Mouse (Mus musculus) spleen, embryonic (tissue): Measurements from ENCODE around the gene Ppa2.

ENCODE experiments used
- CTCF ChIA-PET: fragments of 350-600 bp; sonication (Branson Sonifier 250); formaldehyde crosslinking; loops from one replicate; lab custom pipeline; 2022; lab: Charles Lee

Ppa2 gene

DNA sequence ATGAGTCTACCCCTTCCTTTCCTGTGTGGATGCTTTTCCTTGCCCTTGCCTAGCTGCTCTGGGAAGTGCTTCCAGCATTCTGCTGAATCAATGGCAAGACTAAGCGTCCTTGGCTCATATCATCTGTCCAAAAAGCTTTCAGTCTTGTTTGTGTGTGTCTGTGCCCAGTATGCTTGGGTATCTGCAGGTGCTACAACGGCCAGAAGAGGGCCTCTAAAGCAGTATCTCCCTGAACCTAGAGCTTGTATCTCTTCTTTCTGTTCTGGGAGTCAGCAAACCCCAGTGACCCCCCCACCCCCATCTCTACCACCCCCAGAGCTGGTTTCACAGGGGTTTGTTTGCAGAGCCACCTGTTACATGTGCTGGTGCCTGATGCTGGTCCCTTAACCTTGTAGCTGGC lies 19.5 kb downstream of the Ppa2 start:
- CTCF ChIA-PET, result interaction anchor here (1.3 kb wide), 1 partner anchor 19 kb away, joined by 3 read pairs; the partner anchor contains the start of gene Ppa2

- CTCF ChIA-PET, result interaction anchor here (0.6 to 1.4 kb wide), 5 partner anchors 9 to 214 kb away, joined by 3 to 11 read pairs (median 3); partner anchors contain the start of gene Tet2
Measured at GRCm38 (mm10) chr3:133331184-133331866, 21.4 kb downstream of the Ppa2 start.

DNA sequence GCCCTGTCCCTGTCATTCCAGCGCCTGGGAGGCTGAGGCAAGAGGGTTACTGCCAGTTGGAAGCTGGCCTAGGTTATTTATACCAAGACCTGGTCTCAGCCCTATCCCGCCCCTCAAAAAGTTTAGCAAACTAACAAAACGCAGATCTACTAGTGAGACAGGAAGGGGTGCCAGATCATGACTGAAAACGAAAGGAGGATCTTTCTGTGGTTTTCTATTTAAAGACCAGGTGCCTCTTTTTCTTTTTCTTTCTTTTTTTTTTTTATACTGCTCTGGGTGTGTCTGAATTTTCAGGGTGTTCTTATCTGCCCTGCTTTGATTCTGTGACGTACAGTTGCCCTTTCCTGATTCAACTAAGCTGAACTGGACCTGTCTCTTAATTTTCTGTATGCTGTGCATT lies 22.4 kb downstream of the Ppa2 start:
- CTCF ChIA-PET, result interaction anchor here (0.7 to 1.4 kb wide), 3 partner anchors 19 to 185 kb away, joined by 3 to 4 read pairs (median 3); no protein-coding TSS in a partner anchor

GRCm38 (mm10) chr3:133333267-133334170 lies 23.6 kb downstream of the Ppa2 start:
- CTCF ChIA-PET, result no interaction called here

DNA sequence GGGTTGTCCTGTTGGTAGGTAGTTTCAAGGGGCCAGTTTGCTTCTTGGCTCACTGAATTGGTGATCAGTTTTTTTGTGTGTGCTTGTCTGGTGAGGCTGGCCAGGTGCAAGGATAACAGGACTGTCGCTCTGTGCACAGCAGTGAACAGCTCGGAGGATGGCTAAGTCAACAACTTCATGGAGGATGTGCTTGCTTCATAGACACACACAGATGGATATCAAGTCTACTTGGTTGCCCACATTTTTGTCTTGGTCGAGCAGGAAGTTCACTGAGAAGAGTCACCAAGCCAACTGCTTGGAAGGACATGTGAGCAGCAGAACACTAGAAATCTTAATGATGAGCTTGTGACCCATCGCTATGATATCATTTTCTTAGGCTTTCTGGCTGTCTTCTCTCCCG lies 24.8 kb downstream of the Ppa2 start:
- CTCF ChIA-PET, result no interaction called here

DNA sequence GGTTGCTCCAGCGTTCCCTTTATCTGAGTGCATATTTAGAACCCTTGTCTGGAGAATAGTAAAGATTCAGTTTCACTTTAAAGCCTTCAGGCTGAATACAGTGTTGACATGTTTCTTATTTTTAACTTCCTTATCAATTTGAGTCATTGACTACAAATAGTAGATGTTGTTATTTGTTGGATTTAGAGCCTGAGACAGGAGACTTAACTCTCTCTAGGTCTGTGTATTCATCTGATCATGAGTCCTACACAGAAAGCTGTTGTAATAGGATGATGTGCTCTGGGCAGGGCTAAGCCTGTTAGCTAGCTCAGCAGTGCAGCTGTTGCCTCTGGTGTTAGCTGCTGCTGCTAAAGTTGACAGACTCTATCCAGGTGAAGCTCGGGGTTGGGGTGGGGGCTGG lies 25.3 kb downstream of the Ppa2 start:
- CTCF ChIA-PET, result interaction anchor here (0.7 kb wide), 2 partner anchors 156 to 239 kb away, joined by 3 to 8 read pairs; no protein-coding TSS in a partner anchor

DNA sequence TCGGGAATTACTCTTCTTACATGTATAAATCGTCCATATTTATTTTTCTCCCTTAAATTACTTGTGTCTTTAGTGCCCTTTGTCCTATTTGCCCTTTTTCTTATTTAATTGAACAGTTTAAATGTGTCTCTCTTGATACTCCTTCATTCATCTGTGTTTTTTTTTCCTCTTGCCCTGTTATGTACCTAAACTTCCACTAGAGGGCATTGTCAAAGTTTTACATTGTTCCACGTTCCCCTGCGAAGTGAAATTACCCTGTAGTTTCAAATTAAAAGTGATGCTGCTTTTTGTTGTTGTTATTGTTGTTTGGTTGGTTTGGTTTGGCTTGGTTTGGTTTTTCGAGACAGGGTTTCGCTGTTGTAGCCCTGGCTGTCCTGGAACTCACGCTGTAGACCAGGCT lies 26.5 kb downstream of the Ppa2 start:
- CTCF ChIA-PET, result no interaction called here

GRCm38 (mm10) chr3:133338851-133339356 lies 29.0 kb downstream of the Ppa2 start:
- CTCF ChIA-PET, result no interaction called here

- CTCF ChIA-PET, result no interaction called here
Measured at GRCm38 (mm10) chr3:133339411-133339823, 29.5 kb downstream of the Ppa2 start.

GRCm38 (mm10) chr3:133341106-133341505 lies 31.2 kb downstream of the Ppa2 start:
- CTCF ChIA-PET, result interaction anchor here (0.9 kb wide), 1 partner anchor 11 kb away, joined by 3 read pairs; no protein-coding TSS in a partner anchor

DNA sequence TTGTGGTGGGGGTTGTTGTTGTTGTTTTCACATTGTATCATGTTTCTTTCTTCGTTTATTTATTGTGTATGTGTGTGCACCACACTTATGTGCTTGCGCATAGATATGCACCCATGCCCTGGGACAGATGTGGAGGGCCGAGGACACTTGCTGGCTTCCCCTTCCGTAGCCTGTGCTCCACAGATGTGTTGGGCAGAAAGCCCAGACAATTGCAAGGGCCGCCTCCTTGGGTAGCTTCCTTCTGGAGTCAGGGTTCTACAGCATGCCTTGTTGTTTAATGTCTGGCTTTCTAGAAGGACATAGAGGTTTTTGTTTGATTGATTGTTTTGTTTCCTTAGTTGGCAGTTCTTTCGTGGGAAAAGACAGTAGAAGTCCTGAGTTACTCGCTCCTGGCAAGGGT lies 37.6 kb downstream of the Ppa2 start:
- CTCF ChIA-PET, result no interaction called here

DNA sequence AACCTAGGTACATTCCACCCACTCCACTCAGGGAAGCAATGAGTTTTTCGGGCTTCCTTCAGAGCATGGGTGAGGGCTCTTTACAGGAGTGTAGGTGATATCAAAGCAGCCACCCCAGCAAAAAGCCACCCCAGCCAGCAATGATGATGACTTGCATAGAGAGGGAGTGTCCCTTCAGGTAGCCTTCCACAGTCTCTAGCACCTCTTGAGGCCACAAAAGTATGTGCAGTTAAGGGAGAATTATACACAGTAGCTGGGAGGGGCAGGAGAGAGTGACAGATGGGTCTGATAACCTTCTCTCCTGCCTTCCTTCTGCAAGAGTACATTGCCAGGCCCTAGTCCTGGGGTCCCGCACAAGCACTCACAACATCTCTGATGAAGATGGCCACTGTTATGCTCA lies 38.9 kb downstream of the Ppa2 start:
- CTCF ChIA-PET, result no interaction called here

DNA sequence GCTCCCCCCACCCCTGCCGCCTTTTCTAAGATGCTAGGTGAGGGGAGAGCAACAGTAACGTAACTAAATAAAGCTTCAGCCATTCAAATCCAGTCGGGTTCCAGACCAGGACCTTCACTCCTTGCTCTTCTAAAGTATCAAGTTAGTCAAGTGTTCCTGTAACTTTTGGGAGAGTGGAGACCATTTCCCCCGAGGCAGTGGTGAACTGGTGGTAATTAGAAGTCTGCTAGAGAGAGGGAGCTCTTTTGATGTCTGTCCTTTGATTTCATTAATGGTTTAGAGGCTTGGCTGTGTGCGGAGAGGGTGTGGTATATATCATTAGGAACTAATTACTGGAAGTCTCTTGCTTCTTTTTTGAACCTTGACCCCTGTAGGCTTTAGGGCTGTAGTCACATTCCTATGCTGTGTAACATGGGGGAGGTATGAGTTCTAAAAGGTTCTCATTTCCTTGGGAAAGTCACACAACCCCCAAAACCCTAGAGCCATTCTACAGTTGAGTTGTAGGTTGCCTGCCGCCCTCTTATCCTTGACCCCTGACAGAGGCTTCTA lies 47.6 kb downstream of the Ppa2 start:
- CTCF ChIA-PET, result no interaction called here

DNA sequence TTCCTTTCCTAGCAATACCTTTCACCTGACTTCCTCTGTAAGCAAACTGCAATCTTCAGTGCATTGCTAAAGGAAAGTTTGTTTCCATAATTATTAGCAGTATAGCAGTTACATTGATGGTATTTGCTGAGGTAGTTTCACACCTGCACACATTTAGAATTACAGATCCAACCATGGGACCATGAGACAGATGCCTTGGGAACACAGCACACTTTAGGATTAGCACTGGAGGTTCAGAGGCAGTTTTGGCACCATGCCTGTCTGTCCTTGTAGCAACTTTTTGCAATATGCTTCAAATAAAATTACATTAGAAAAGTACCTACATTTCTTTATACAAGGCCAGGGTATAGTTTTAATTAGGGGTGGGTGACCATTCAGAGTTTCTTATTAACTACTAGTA lies 48.1 kb downstream of the Ppa2 start:
- CTCF ChIA-PET, result no interaction called here

DNA sequence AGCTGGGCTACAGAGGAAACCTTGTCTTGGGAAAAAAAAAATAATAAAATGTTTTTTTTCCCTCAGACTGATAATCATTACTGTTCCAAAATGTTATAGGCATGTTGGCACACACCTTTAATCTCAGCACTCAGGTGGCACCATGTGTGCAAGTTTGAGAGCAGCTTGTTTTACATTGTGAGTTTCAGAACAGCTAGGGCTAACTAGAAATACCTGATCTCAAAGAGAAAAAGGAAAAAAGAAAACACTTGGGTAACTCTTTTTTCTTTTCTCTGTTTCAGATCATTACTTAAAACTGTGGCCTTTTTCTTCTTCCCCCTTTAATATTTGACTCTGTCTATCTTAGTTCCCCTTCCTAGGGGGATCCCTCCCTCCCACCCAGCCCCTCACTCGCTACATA lies 51.5 kb downstream of the Ppa2 start:
- CTCF ChIA-PET, result no interaction called here

GRCm38 (mm10) chr3:133364138-133364537 lies 54.2 kb downstream of the Ppa2 start:
- CTCF ChIA-PET, result no interaction called here

GRCm38 (mm10) chr3:133366096-133366495 lies 56.2 kb downstream of the Ppa2 start:
- CTCF ChIA-PET, result interaction anchor here (0.6 kb wide), 1 partner anchor 28 kb away, joined by 3 read pairs; no protein-coding TSS in a partner anchor

- CTCF ChIA-PET, result no interaction called here
Measured at GRCm38 (mm10) chr3:133378174-133378573, 68.3 kb downstream of the Ppa2 start.

DNA sequence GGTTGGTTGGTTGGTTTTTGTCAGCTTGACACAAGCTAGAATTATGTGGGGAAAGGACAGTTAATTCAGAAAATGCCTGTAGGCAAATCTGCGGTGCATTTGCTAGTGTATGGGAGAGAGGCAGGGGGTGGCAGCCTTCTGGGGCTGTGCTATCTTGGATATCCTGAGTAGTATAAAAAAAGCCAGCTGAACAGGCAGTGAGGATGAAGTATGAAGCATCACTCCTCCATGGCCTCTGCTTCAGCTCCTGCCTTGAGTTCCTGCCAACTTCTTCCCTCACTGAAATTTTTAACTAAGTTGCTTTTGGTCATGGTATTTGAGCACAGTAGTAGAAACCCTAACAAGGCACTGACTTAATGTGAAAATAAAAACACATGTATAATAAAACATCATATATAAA lies 70.1 kb downstream of the Ppa2 start:
- CTCF ChIA-PET, result no interaction called here

- CTCF ChIA-PET, result no interaction called here
Measured at GRCm38 (mm10) chr3:133381519-133381918, 71.6 kb downstream of the Ppa2 start.

DNA sequence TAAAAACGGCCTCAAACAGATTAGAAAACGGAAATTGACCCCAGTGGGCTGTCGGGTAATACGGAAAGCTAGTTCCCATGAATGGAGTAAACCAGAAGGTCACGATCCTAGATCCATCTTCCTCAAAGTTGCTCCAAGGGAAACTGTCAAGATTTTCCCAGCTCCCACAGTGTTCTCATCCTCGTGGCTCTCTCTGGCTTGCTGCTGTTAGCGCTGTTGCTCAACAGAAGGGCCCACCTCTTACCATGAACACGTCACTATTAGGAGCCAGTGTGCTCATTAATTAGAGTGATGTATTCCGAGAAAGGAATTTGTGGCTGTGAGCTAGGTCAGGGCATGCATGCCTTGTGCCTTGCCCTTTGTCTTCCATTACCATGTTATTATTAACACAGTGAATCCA lies 72.2 kb downstream of the Ppa2 start:
- CTCF ChIA-PET, result no interaction called here

- CTCF ChIA-PET, result no interaction called here
Measured at GRCm38 (mm10) chr3:133384164-133384708, 74.3 kb downstream of the Ppa2 start.
